Mouse (Mus musculus): ENCODE measurements around the gene Inip. TPM values are rescaled to one million over a fixed set of nuclear protein-coding genes. Genes with fewer than 3 reads are reported as not detected.

Gene Inip
- total and polyA plus RNA-seq, 3 experiments: 24.3 to 67.1 (median 38.5) TPM

DNA sequence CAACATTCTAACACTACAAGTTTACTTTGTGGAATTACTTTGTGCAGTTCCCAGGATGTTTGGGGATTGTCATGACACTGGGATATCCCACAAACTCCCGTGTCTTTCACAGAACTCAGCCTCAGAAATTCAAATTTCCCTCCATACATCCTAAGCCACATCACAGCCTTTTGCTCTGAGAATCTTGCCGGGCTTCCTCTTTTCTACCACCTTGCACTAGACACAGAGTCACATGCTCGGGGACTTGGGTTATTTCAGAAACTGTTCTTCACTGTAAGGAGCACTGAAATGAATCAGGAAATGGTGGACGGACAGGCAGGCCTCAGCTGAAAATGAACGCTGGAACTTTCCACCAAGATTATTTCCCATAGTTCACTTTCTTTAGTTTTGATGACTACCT lies 2.0 kb upstream of the Inip start (continued):
- peak; percentile 22; the same call in 1 of the 2 replicates for TF ChIP-seq NELFE (IDR thresholded peaks at IDR 0.05; ENCODE audit: low read depth, low read length)
- TF ChIP-seq JUN (IDR thresholded peaks at IDR 0.05; ENCODE audit: insufficient read depth, low read depth, low read length): peak; percentile 39; the same call in 1 of the 2 replicates
- TF ChIP-seq ZKSCAN1 (IDR thresholded peaks at IDR 0.05; ENCODE audit: borderline replicate concordance, low read depth, low read length): no peak
- no peak for TF ChIP-seq PAX5 (IDR thresholded peaks at IDR 0.05; ENCODE audit: low read length)
- TF ChIP-seq KAT2A (IDR thresholded peaks at IDR 0.05; ENCODE audit: insufficient replicate concordance, low read length): no peak
- TF ChIP-seq GABPA (IDR thresholded peaks at IDR 0.05; ENCODE audit: insufficient replicate concordance, low read depth, low read length): no peak
- peak; percentile 87 for TF ChIP-seq ETS1 (conservative IDR thresholded peaks at IDR 0.05; ENCODE audit: low read depth, low read length)
- TF ChIP-seq IRF4 (IDR thresholded peaks at IDR 0.05; ENCODE audit: low read depth, low read length): peak; percentile 84
- TF ChIP-seq MYC (IDR thresholded peaks at IDR 0.05; ENCODE audit: low read depth, low read length): peak; percentile 93

DNA sequence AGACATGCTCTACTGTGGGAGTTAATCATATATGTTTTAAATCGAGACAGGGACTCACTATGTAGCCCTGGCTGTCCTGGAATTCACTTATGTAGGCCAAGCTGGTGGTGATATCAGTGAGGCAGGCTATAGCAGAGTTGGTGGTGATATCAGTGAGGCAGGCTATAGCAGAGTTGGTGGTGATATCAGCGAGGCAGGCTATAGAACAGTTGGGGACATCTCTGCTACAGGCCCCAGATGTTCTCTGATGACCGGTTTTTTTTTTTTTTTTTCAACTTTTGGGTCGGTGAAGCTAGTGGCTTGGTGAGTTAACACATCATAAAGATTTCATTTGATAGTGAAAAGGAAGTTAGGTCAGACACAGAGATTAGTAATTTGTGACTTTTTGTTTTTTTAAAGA lies 1.4 kb upstream of the Inip start:
- TF ChIP-seq ETS1 (conservative IDR thresholded peaks at IDR 0.05; ENCODE audit: low read depth, low read length) (no peak), ZNF384 (IDR thresholded peaks at IDR 0.05; ENCODE audit: low read depth, low read length) (peak; percentile 40; the same call in 1 of the 2 replicates)
- Histone ChIP-seq H3K4me1 (ENCODE audit: control insufficient read depth in 1 of 2, insufficient read depth in 2 of 2) (peaks cover 11 to 47% of the 10 kb centered on the region in 2 experiments), H3K36me3 (replicated peaks in 1 of 2; ENCODE audit: control insufficient read depth in 1 of 2, insufficient read depth in 1 of 2, low read length in 1 of 2) (peaks cover 0 to 3% of the 10 kb centered on the region in 2 experiments), H3K4me2 (ENCODE audit: insufficient read depth, low read depth, poor library complexity, severe bottlenecking) (no peak overlapping the region), H3K9me3 (replicated peaks; ENCODE audit: low read length) (no peaks in the 10 kb centered on the region), H3K4me3 (replicated peaks in 1 of 3; ENCODE audit: low read depth in 2 of 3, low read length in 2 of 3, poor library complexity in 1 of 3) (no peak overlapping the region), H3K9ac (ENCODE audit: insufficient read depth, low read depth) (no peak overlapping the region), H3K27me3 (replicated peaks) (no peaks in the 10 kb centered on the region), H3K27ac (ENCODE audit: insufficient read depth, low read depth) (no peak overlapping the region), H3K79me2 (replicated peaks; ENCODE audit: control insufficient read depth, extremely low read depth, insufficient read depth, poor library complexity, severe bottlenecking) (peaks cover 9% of the 10 kb centered on the region)
- no peak for DNase-seq (ENCODE audit: extremely low read depth)
- in situ Hi-C loops (cut with MboI; ENCODE audit: low pct_ligation_motif_present, low pct_unique_long_range_greater_than_20kb, low sequenced_read_pairs) (no loop called here), dilution Hi-C loops (cut with MboI; ENCODE audit: extremely low pct_ligation_motif_present, extremely low pct_unique_long_range_greater_than_20kb, low sequenced_read_pairs) (no loop called here)

DNA sequence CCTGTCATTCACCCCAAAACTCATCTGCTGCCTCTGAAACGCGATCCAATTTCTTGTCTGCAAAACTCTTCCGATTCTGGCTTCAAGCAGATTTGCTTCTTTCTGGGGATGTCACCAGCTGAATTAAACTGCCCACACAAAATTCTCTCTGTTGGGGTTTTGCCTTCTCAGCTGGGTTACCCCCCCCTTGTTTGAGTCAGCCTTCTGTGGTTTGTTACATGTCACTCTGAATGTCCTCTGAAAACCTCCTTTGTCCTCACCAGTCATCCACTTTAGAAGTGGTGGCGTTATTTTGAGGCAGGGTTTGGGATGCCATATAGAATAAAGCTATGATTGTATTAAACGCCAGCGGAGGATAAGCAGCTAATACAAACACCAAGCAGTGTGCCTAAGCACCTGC lies 718 bp upstream of the Inip start:
- no peaks in the 10 kb centered on the region for H3K9me3 ChIP-seq (replicated peaks; ENCODE audit: low read length)
- H3K27me3 ChIP-seq (replicated peaks): no peaks in the 10 kb centered on the region
- dilution Hi-C loops (cut with MboI; ENCODE audit: extremely low pct_ligation_motif_present, extremely low pct_unique_long_range_greater_than_20kb, low sequenced_read_pairs) (no loop called here), in situ Hi-C loops (cut with MboI; ENCODE audit: low pct_ligation_motif_present, low pct_unique_long_range_greater_than_20kb, low sequenced_read_pairs) (no loop called here)
- H3K9ac ChIP-seq (ENCODE audit: insufficient read depth, low read depth): no peak overlapping the region
- no peak overlapping the region for H3K4me3 ChIP-seq (replicated peaks in 1 of 3; ENCODE audit: low read depth in 2 of 3, low read length in 2 of 3, poor library complexity in 1 of 3)
- H3K79me2 ChIP-seq (replicated peaks; ENCODE audit: control insufficient read depth, extremely low read depth, insufficient read depth, poor library complexity, severe bottlenecking): peaks cover 3% of the 10 kb centered on the region; the same call in 1 of the 2 replicates
- no peak overlapping the region for H3K4me2 ChIP-seq (ENCODE audit: insufficient read depth, low read depth, poor library complexity, severe bottlenecking)
- TF ChIP-seq PAX5 (IDR thresholded peaks at IDR 0.05; ENCODE audit: low read length) (no peak), POLR2A (IDR thresholded peaks at IDR 0.05; ENCODE audit: low read depth, low read length) (no peak)
- DNase-seq (ENCODE audit: extremely low read depth): no peak
- no peak overlapping the region for H3K27ac ChIP-seq (ENCODE audit: insufficient read depth, low read depth)
- no peaks in the 10 kb centered on the region for H3K36me3 ChIP-seq (replicated peaks in 1 of 2; ENCODE audit: control insufficient read depth in 1 of 2, insufficient read depth in 1 of 2, low read length in 1 of 2)
- H3K4me1 ChIP-seq (ENCODE audit: control insufficient read depth in 1 of 2, insufficient read depth in 2 of 2): peaks cover 8 to 40% of the 10 kb centered on the region in 2 experiments; a peak in 3 of 4 replicates

DNA sequence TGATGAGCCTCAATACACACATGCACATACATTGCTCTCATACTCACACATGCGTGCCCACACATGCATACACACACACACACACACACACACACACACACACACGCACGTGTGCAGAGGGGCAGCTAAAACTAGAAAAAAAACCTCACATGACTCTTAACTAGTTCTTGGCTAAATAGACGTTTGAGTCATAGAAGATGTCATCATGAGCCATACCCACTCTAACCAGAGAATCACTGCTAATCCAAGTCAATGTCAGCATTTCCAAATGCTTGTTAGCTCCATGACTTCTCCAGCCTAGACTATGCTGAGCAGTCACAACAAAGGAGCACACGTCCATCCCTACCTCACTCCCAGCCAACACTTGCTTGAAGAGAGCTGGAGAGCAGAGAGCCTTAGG lies 1.2 kb downstream of the Inip start:
- Histone ChIP-seq H3K27me3 (replicated peaks) (no peaks in the 10 kb centered on the region), H3K9me3 (replicated peaks; ENCODE audit: low read length) (no peaks in the 10 kb centered on the region), H3K27ac (ENCODE audit: insufficient read depth, low read depth) (no peak overlapping the region), H3K79me2 (replicated peaks; ENCODE audit: control insufficient read depth, extremely low read depth, insufficient read depth, poor library complexity, severe bottlenecking) (no peaks in the 10 kb centered on the region), H3K4me3 (replicated peaks in 1 of 3; ENCODE audit: low read depth in 2 of 3, low read length in 2 of 3, poor library complexity in 1 of 3) (no peak overlapping the region), H3K4me1 (ENCODE audit: control insufficient read depth in 1 of 2, insufficient read depth in 2 of 2) (peaks cover 8 to 48% of the 10 kb centered on the region in 2 experiments; a peak in 3 of 4 replicates), H3K9ac (ENCODE audit: insufficient read depth, low read depth) (no peak overlapping the region), H3K36me3 (replicated peaks in 1 of 2; ENCODE audit: control insufficient read depth in 1 of 2, insufficient read depth in 1 of 2, low read length in 1 of 2) (no peaks in the 10 kb centered on the region), H3K4me2 (ENCODE audit: insufficient read depth, low read depth, poor library complexity, severe bottlenecking) (no peak overlapping the region)
- dilution Hi-C loops (cut with MboI; ENCODE audit: extremely low pct_ligation_motif_present, extremely low pct_unique_long_range_greater_than_20kb, low sequenced_read_pairs) (no loop called here), in situ Hi-C loops (cut with MboI; ENCODE audit: low pct_ligation_motif_present, low pct_unique_long_range_greater_than_20kb, low sequenced_read_pairs) (no loop called here)
- TF ChIP-seq SMC3 (IDR thresholded peaks at IDR 0.05; ENCODE audit: low read depth, low read length) (no peak), KAT2A (IDR thresholded peaks at IDR 0.05; ENCODE audit: insufficient replicate concordance, low read length) (no peak), BHLHE40 (IDR thresholded peaks at IDR 0.05; ENCODE audit: low read depth, low read length) (0 out of 2 replicates have a peak, but pooled peaks have one; percentile 19), CTCF (conservative IDR thresholded peaks at IDR 0.05 in 1 of 2, IDR thresholded peaks at IDR 0.05 in 1 of 2; ENCODE audit: low read depth in 2 of 2, low read length in 2 of 2) (no peak)
- DNase-seq (ENCODE audit: extremely low read depth): no peak
